Mouse (Mus musculus) heart, embryonic 15.5 days (tissue): ENCODE results near the gene Cck. TPM values are rescaled to one million over a fixed set of nuclear protein-coding genes. Genes with fewer than 3 reads are reported as not detected.

Source experiments
- ATAC-seq: fragments of 200-750 bp; cut with Nextera tagmentation; replicated peaks from 2 replicates; pipeline ENCODE4 v1.8.0; 2017; ENCODE audit warnings: low read depth, moderate TSS enrichment; ENCODE audit not compliant: insufficient number of reproducible peaks, insufficient read depth, low FRiP score
- H3K27ac ChIP-seq: fragments of 300-500 bp; sonication (generic); 2 replicates; pipeline ENCODE4 v1.5.1; 2015; ENCODE audit warnings: mild to moderate bottlenecking, inconsistent platforms
- H3K27me3 ChIP-seq: fragments of 300-500 bp; sonication (generic); 2 replicates; pipeline ENCODE4 v1.6.1; 2015; ENCODE audit warnings: inconsistent platforms
- H3K36me3 ChIP-seq: fragments of 300-500 bp; sonication (generic); 2 replicates; pipeline ENCODE4 v1.6.1; 2015; ENCODE audit warnings: mild to moderate bottlenecking, inconsistent platforms
- H3K4me1 ChIP-seq: fragments of 300-500 bp; sonication (generic); replicated peaks from 2 replicates; pipeline ENCODE4 v1.6.1; 2015; ENCODE audit warnings: inconsistent platforms
- H3K4me2 ChIP-seq: fragments of 300-500 bp; sonication (generic); 2 replicates; pipeline ENCODE4 v1.6.1; 2015; ENCODE audit warnings: inconsistent platforms, mild to moderate bottlenecking, moderate library complexity
- H3K4me3 ChIP-seq: fragments of 300-500 bp; sonication (generic); 2 replicates; pipeline ENCODE4 v1.5.1; 2015; ENCODE audit warnings: mild to moderate bottlenecking, inconsistent platforms
- H3K9ac ChIP-seq: fragments of 300-500 bp; sonication (generic); 2 replicates; pipeline ENCODE4 v1.6.1; 2015; ENCODE audit warnings: mild to moderate bottlenecking, inconsistent platforms
- H3K9me3 ChIP-seq: fragments of 300-500 bp; sonication (generic); replicated peaks from 2 replicates; pipeline ENCODE4 v1.6.1; 2016; ENCODE audit warnings: inconsistent platforms
- WGBS: fragments of 180-500 bp; shearing (Covaris S2); methylation state at CpG from one replicate; pipeline ENCODE4 v1.1.7; 2015; ENCODE audit warnings: mixed read lengths; 5-methylcytosine and 5-hydroxymethylcytosine counted together
- polyA plus RNA-seq: library from polyadenylated mRNA; unstranded; fragments of >200 nt; fragmentation: Nextera tagmentation; extraction: Ambion mirVana; gene quantifications from 2 replicates; pipeline ENCODE4 v1.2.1, GENCODE M21; 2015

The Cck gene
- polyA plus RNA-seq = 0.81 and 1.1 TPM in 2 replicates

DNA sequence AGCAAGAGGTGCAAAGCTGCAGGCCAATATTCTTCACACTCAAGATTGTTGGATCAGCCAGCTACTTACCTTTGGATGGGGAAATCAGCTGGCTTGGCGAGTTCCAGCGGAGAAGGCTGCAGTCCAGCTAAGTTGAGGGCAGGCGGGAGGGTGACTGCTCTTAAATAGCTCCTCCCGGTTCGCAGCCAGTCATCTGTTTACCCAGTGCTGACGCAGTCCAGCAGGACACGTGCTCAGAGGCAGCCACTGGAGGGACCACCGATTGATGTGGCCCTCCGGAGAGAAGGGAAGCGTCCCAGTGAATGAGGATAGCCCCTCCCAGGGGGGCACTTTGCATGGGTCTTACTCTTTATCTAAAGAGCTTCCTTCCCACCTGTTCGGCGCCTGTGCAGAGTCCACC, at the start of gene Cck:
Gene Cck, minus strand, starts transcription at position 166 of the 400 bp plus-strand sequence.
- peaks cover 18% of the 10 kb centered on the region for H3K4me1 ChIP-seq
- H3K4me3 ChIP-seq = peak within 1 kb of the TSS; percentile 38
- H3K9ac ChIP-seq = no peak within 1 kb of the TSS
- H3K4me2 ChIP-seq = peak within 1 kb of the TSS; percentile 58
- WGBS = 2% methylated on average over 12 of the region's 12 CpGs
- H3K9me3 ChIP-seq = no peaks in the 10 kb centered on the region
- no peak within 1 kb of the TSS for H3K27ac ChIP-seq
- H3K36me3 ChIP-seq = no peaks in the 10 kb centered on the region
- peaks cover 67% of the 10 kb centered on the region for H3K27me3 ChIP-seq
- no peak for ATAC-seq

- Histone ChIP-seq H3K27me3 (no peaks in the 10 kb centered on the region), H3K36me3 (no peaks in the 10 kb centered on the region), H3K4me1 (no peaks in the 10 kb centered on the region), H3K9ac (no peak overlapping the region), H3K4me3 (no peak overlapping the region), H3K27ac (no peak overlapping the region), H3K4me2 (no peak overlapping the region), H3K9me3 (peaks cover 3% of the 10 kb centered on the region; the same call in 1 of the 2 replicates)
- ATAC-seq = no peak
Observed at GRCm38 (mm10) chr9:121541530-121541929, 46.0 kb upstream of the Cck start.

GRCm38 (mm10) chr9:121532626-121533025, 37.1 kb upstream of the Cck start:
- H3K36me3 ChIP-seq = no peaks in the 10 kb centered on the region
- no peak for ATAC-seq
- H3K27me3 ChIP-seq = no peaks in the 10 kb centered on the region
- H3K4me1 ChIP-seq = no peaks in the 10 kb centered on the region
- H3K4me2 ChIP-seq = no peak overlapping the region
- H3K9ac ChIP-seq = no peak overlapping the region
- H3K27ac ChIP-seq = no peak overlapping the region
- H3K9me3 ChIP-seq = peaks cover 5% of the 10 kb centered on the region; the same call in 1 of the 2 replicates
- H3K4me3 ChIP-seq = no peak overlapping the region
- WGBS = 85% methylated on average over 9 of the region's 9 CpGs

DNA sequence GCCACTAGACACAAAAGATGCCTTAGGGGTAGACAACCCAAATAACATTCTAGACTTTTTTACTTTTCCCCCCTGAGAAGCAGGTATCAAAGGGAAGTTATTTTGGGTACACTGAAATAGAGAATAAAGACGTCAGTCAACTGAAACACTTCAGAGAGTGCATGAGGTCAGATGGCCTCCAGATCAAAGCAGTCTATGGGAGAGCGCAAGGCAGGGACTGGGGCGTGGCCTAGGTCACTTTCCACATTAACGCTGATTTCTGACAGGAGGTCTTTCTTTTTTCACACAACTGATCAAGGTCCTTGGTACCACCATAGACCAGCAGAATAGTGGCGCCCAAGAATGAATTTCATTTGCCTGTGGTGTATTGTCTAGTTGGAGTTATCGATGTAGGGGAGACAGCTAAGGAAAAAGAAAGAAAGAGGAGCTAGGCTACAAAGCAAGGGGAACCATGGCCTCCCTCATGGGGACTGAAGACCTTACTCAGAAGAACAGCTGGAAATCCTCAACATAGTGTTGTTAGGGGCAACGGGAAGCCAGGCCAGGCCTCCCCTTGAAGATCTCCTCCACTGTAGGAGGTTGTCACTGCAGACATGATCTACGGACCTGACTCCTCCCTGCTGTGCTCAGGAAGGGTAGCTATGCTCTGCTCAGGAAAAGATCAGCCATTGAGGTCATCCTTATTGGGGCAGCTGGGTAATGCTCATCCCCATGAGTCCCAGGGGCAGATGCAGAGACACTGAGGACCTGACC, 33.3 kb upstream of the Cck start:
- no peaks in the 10 kb centered on the region for H3K4me1 ChIP-seq
- no peak overlapping the region for H3K4me2 ChIP-seq
- no peaks in the 10 kb centered on the region for H3K9me3 ChIP-seq
- no peak overlapping the region for H3K4me3 ChIP-seq
- H3K27me3 ChIP-seq = no peaks in the 10 kb centered on the region
- no peak overlapping the region for H3K9ac ChIP-seq
- H3K36me3 ChIP-seq = no peaks in the 10 kb centered on the region
- 67% methylated on average over 8 of the region's 8 CpGs for WGBS
- H3K27ac ChIP-seq = no peak overlapping the region
- no peak for ATAC-seq

- Histone ChIP-seq H3K9me3 (no peaks in the 10 kb centered on the region), H3K9ac (no peak overlapping the region), H3K4me2 (no peak overlapping the region), H3K4me3 (no peak overlapping the region), H3K27me3 (no peaks in the 10 kb centered on the region), H3K27ac (no peak overlapping the region), H3K4me1 (no peaks in the 10 kb centered on the region), H3K36me3 (no peaks in the 10 kb centered on the region)
- no peak for ATAC-seq
- WGBS = 76% methylated on average over 6 of the region's 6 CpGs
Observed at GRCm38 (mm10) chr9:121526171-121526570, 30.7 kb upstream of the Cck start.

- Histone ChIP-seq H3K4me3 (no peak overlapping the region), H3K27me3 (peaks cover 5% of the 10 kb centered on the region; the same call in 1 of the 2 replicates), H3K4me1 (no peaks in the 10 kb centered on the region), H3K9me3 (no peaks in the 10 kb centered on the region), H3K36me3 (no peaks in the 10 kb centered on the region), H3K27ac (no peak overlapping the region), H3K9ac (no peak overlapping the region), H3K4me2 (no peak overlapping the region)
- ATAC-seq = no peak
- 59% methylated on average over 5 of the region's 5 CpGs for WGBS
Observed at GRCm38 (mm10) chr9:121520047-121520446, 24.6 kb upstream of the Cck start.

GRCm38 (mm10) chr9:121514462-121514861, 19.0 kb upstream of the Cck start:
- 81% methylated on average over 5 of the region's 5 CpGs for WGBS
- Histone ChIP-seq H3K4me2 (no peak overlapping the region), H3K9me3 (no peaks in the 10 kb centered on the region), H3K27me3 (peaks cover 5% of the 10 kb centered on the region; the same call in 1 of the 2 replicates), H3K27ac (no peak overlapping the region), H3K9ac (no peak overlapping the region), H3K4me1 (no peaks in the 10 kb centered on the region), H3K4me3 (no peak overlapping the region), H3K36me3 (no peaks in the 10 kb centered on the region)
- ATAC-seq = no peak

- Histone ChIP-seq H3K27me3 (peaks cover 5% of the 10 kb centered on the region; the same call in 1 of the 2 replicates), H3K36me3 (no peaks in the 10 kb centered on the region), H3K4me3 (no peak overlapping the region), H3K9ac (no peak overlapping the region), H3K4me2 (no peak overlapping the region), H3K4me1 (no peaks in the 10 kb centered on the region), H3K27ac (no peak overlapping the region), H3K9me3 (no peaks in the 10 kb centered on the region)
- no peak for ATAC-seq
- WGBS = 78% methylated on average over 4 of the region's 4 CpGs
Observed at GRCm38 (mm10) chr9:121511911-121512310, 16.4 kb upstream of the Cck start.

DNA sequence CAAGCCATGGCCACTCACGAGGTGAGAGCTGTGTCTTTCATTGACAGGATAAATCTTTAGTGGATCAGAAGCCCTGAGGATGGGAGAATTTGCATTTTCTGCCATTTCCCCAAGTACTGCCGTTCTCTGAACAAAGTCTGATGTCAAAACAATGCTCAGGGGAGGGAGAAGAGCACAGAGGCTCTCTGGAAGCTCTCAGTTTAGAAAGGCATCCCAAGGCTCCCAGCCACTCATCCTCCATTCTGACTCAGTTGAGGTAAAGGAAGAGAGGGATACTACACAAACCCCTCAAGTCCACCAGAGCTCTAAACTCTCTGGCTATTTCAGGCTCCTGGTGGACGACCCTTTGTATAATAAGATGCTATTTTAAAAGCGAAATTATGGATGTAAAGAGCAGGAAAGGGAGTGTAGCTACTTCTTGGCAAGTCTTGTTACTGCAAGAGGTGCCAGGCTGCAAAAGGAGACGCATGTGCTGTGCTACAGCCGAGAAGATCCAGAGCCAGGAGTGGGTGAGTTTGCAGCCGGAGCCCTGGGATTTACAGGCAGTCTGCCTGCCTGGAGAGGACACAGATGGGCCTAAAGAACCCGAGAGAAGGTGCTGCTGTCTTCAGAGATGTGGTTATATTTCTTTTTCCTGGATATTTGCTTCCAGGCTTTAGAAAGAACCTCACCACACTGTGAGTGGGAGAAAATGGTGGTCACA, 11.1 kb upstream of the Cck start:
- Histone ChIP-seq H3K36me3 (no peaks in the 10 kb centered on the region), H3K4me1 (no peaks in the 10 kb centered on the region), H3K9ac (no peak overlapping the region), H3K9me3 (no peaks in the 10 kb centered on the region), H3K4me3 (no peak overlapping the region), H3K27ac (no peak overlapping the region), H3K4me2 (no peak overlapping the region), H3K27me3 (no peaks in the 10 kb centered on the region)
- 53% methylated on average over 8 of the region's 8 CpGs for WGBS
- ATAC-seq = no peak

DNA sequence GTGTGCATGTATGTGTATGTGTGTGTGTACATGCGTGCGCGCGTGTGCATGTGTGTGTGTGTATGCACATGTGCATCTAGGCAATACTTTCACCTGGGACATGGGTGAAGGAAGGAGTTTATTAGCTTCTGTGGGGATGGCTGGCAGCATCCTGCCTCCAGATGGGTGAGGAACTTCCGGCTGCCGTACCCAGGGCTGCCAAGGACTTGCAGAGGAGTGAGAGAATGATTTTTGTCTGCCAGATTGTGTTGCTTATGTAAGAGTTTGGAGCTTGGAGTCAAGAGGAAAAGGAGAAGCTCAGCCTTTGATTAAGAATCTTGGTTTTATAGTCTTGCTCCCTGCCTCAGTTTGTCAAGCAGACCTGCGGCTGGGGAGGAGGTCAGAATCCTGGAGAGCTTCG, 9.9 kb upstream of the Cck start:
- H3K27ac ChIP-seq = no peak overlapping the region
- no peaks in the 10 kb centered on the region for H3K36me3 ChIP-seq
- no peak overlapping the region for H3K9ac ChIP-seq
- no peak overlapping the region for H3K4me3 ChIP-seq
- H3K9me3 ChIP-seq = no peaks in the 10 kb centered on the region
- H3K4me2 ChIP-seq = no peak overlapping the region
- H3K27me3 ChIP-seq = no peaks in the 10 kb centered on the region
- no peaks in the 10 kb centered on the region for H3K4me1 ChIP-seq
- no peak for ATAC-seq
- WGBS = 91% methylated on average over 8 of the region's 8 CpGs

GRCm38 (mm10) chr9:121496102-121496501, 608 bp upstream of the Cck start:
- no peak overlapping the region for H3K4me3 ChIP-seq
- H3K4me1 ChIP-seq = peaks cover 18% of the 10 kb centered on the region
- no peak for ATAC-seq
- no peak overlapping the region for H3K27ac ChIP-seq
- 23% methylated on average over 10 of the region's 10 CpGs for WGBS
- no peaks in the 10 kb centered on the region for H3K9me3 ChIP-seq
- peaks cover 67% of the 10 kb centered on the region for H3K27me3 ChIP-seq
- no peaks in the 10 kb centered on the region for H3K36me3 ChIP-seq
- H3K9ac ChIP-seq = no peak overlapping the region
- H3K4me2 ChIP-seq = no peak overlapping the region
